Mouse (Mus musculus) T-cell, adult 2 months (primary cell): Measurements from ENCODE around the gene Gm5538.

Source experiments
- DNase-seq: peaks from one replicate; pipeline ENCODE4 v3.0.0; 2022; ENCODE audit warnings: low spot score

Gene Gm5538

DNA sequence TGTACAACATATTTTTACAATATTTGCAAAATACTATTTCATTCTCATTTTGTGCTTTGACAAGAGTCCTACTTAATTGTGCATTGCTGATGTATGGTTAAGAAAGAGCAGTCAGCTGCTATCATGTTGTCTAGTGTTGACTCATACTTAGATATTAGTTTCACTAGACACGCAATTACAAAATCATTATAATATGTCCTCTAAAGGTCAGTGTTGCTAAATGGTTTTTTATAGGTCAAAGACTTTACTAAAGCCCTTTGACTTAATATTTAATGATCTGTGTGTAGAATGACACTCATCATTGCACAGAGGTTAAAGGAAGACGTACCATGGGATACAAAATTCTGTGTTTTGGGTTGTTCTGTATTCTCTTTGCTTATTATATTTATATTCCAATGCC lies at the start of gene Gm5538:
Gene Gm5538, plus strand, starts transcription at position 301 of the 400 bp plus-strand sequence.
- DNase-seq, result no peak

DNA sequence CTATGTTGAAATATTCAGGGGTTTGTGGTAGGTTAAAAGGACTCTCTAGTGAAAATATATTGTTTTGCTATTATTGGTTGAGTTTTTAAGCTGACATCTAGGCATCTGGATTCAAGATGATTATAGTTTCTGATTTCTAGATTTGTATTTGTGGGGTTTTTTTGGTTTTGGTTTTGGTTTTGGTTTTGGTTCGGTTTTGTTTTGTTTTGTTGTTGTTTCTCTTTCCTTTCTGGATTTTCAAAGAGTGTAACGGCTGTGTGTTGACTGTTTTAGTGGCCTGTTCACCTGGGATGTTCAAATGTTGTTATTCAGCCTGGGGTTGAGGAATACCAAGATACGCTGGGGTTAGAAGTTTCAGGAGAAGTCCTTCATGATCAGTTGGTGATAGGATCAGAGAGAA lies 32.2 kb upstream of the Gm5538 start:
- DNase-seq, result peak; percentile 9

DNA sequence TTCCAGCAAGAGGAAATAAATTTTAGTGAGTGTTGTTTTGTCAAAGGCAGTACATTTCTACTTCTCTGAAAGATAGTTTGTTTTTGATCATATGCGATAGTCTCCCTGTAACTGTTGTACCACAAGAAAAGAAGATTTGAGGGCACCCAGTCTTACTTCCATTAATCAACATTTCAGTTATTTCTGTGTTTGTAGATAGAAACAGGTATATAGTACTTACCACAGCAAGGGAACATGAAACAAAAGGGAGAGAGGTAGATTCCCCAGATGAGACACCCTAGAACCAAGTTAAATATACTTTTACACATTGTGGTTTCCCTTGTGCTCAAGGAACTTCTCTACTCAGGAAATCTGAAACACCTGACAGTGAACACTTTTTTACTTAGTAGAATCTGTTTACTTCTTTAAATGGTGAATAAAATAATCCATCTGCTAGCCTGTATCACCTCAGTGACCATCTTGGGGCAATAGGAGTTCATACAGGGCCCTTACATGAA lies 26.9 kb upstream of the Gm5538 start:
- peak; percentile 19 for DNase-seq

DNA sequence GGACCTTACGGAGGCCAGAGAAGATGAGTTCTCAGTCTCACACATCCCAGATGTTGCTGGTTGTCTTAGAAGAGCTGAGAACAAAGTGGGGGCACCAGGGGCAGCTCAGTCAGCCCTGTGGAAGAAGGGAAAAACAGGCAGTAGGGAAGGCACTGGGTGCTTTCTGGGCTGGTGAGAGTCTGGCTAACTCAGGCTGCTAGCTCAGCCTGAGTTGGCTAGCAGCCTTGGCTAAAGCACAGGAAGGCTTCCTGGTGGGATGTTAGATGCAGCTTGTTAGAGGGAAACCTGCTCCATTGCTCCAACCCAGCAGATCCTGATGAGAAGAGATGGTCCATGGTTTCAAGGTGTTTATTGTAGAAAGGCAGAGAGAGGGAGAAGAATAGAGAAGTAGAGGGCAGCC lies 10.3 kb downstream of the Gm5538 start:
- DNase-seq, result no peak

DNA sequence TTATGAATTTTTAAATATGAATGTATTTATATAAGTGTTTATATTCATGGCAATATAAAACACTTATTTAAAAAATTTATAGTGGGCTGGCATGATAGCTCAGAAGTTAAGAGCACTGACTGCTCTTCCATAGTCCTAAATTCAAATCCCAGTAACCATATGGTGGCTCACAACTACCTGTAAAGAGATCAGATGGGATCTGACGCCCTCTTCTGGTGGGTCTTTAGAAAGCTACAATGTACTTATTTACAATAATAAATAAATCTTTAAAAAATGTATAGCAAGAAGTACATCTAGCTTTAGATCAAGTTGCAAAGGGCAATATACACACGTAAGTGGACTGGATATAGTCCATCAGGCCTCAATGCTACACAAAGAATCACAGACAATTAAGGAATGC lies 14.6 kb downstream of the Gm5538 start:
- DNase-seq, result peak; percentile 26
